ENCODE assay signal across 23 mouse cellular contexts in the genomic region with DNA sequence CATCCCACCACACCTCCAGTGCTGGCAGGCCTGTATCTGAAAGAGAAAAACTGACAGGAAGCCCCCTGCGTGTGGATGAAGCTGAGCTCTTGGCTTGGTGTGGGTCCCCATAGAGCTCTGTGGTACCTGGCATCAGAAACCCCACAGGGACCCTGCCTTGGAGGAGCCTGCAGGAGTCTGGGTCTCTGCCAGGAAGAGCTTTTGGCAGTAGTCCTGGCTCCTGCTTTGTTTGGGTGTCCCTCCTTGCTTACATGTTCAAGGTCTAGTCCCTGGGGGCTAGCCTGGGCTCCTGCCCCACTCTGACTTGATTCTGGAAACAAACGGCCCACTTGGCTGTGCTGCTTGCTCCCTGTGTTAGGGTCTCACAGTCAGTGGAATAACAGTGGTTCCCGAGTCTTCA.
DNase-seq lines count a peak whose midpoint lies in the region; TF ChIP-seq lines count a peak whose summit lies in the region.
"Had no signal": no experiment of that assay in that cellular context is flagged by ENCODE, and none has a peak within 500 bp of the region (broad histone marks: within the 10 kb centered on the region; RNA-seq: fewer than 3 reads in every experiment).

No protein-coding gene starts in this region.

- intact Hi-C loops in heart, adult 2 months (cut with DNase I) = loop anchor here (10.0 kb wide), 1 partner anchor 1017 kb away; a partner anchor contains a TSS

- no peaks in the 10 kb centered on the region for H3K9me3 ChIP-seq in heart, embryonic 10.5 days
- no peaks in the 10 kb centered on the region for H3K9me3 ChIP-seq in limb, embryonic 10.5 days (replicated peaks)
- H3K9me3 ChIP-seq: G1E; intestine, embryonic 15.5 days; limb, embryonic 13.5 days; lung, embryonic 15.5 days; midbrain, embryonic 10.5 days; midbrain, embryonic 15.5 days had no signal

- no peak for TF ChIP-seq POLR2A in heart, adult 2 months (IDR thresholded peaks at IDR 0.05; ENCODE audit: insufficient read depth, low read depth, low read length)

- no peaks in the 10 kb centered on the region for H3K27me3 ChIP-seq in heart, adult 2 months (ENCODE audit: control insufficient read depth, insufficient read depth, low read length)
- H3K27me3 ChIP-seq in heart, embryonic 10.5 days (ENCODE audit: insufficient read depth, poor library complexity, severe bottlenecking) = no peaks in the 10 kb centered on the region
- H3K27me3 ChIP-seq in limb, embryonic 10.5 days (ENCODE audit: low read depth, poor library complexity, severe bottlenecking) = no peaks in the 10 kb centered on the region
- H3K27me3 ChIP-seq: intestine, embryonic 15.5 days; limb, embryonic 13.5 days; lung, embryonic 15.5 days; midbrain, embryonic 15.5 days had no signal

- no peak overlapping the region for H3K9ac ChIP-seq in heart, adult 2 months (ENCODE audit: low read depth, low read length)
- H3K9ac ChIP-seq: intestine, embryonic 15.5 days; limb, embryonic 13.5 days; lung, embryonic 15.5 days; midbrain, embryonic 15.5 days had no signal

- H3K79me2 ChIP-seq in heart, adult 2 months (replicated peaks; ENCODE audit: control insufficient read depth, insufficient read depth, low read length) = no peaks in the 10 kb centered on the region

- H3K36me3 ChIP-seq in heart, adult 2 months (ENCODE audit: control insufficient read depth, insufficient read depth, low read length) = no peaks in the 10 kb centered on the region
- H3K36me3 ChIP-seq in heart, embryonic 10.5 days = no peaks in the 10 kb centered on the region
- H3K36me3 ChIP-seq in limb, embryonic 10.5 days = no peaks in the 10 kb centered on the region
- H3K36me3 ChIP-seq: G1E; intestine, embryonic 15.5 days; limb, embryonic 13.5 days; lung, embryonic 15.5 days; midbrain, embryonic 10.5 days; midbrain, embryonic 15.5 days had no signal

- TF ChIP-seq EP300 in heart, adult 2 months (IDR thresholded peaks at IDR 0.05; ENCODE audit: insufficient read depth, low read depth, low read length) = no peak

- WGBS in heart, adult 2 months = 45% methylated on average over 3 of the region's 3 CpGs
- 66% methylated on average over 3 of the region's 3 CpGs for WGBS in heart, embryonic 10.5 days
- WGBS in limb, embryonic 10.5 days = 81% methylated on average over 3 of the region's 3 CpGs

- no peak for TF ChIP-seq CTCF in heart, adult 2 months (IDR thresholded peaks at IDR 0.05)

- H3K4me3 ChIP-seq in heart, adult 2 months = no peak overlapping the region
- H3K4me3 ChIP-seq in heart, embryonic 10.5 days = no peak overlapping the region
- no peak overlapping the region for H3K4me3 ChIP-seq in limb, embryonic 10.5 days
- H3K4me3 ChIP-seq: erythroblast, embryonic 14.5 days; intestine, embryonic 15.5 days; limb, embryonic 13.5 days; lung, embryonic 15.5 days; midbrain, embryonic 10.5 days; midbrain, embryonic 15.5 days had no signal

- no peak overlapping the region for H3K27ac ChIP-seq in heart, adult 2 months
- H3K27ac ChIP-seq in heart, embryonic 10.5 days = no peak overlapping the region
- H3K27ac ChIP-seq in limb, embryonic 10.5 days = no peak overlapping the region
- H3K27ac ChIP-seq: intestine, embryonic 15.5 days; lung, embryonic 15.5 days; midbrain, embryonic 10.5 days; midbrain, embryonic 15.5 days; stomach, postnatal 0 days had no signal

- DNase-seq in cerebellum, postnatal 10 days = peak; percentile 22 to 46
- DNase-seq in cerebellum, adult 11-12 months = no peak
- peak; percentile 25 to 28 for DNase-seq in heart, adult 2 months
- DNase-seq in heart, embryonic 10.5 days (ENCODE audit: low spot score) = no peak
- peak; percentile 15 for DNase-seq in right cerebral cortex, postnatal 4 days
- DNase-seq in right cerebral cortex, postnatal 36 days (ENCODE audit: low spot score in 2 of 2) = no peak
- no peak for DNase-seq in limb, embryonic 10.5 days (ENCODE audit: low spot score)
- DNase-seq: cerebellum, adult 18-20 months; gastrocnemius, postnatal 25 days; kidney, adult 9 months; kidney, postnatal 14 days; layer of hippocampus, adult 9-11 months; right cerebral cortex, postnatal 25 days; thymus, adult 18-20 months; thymus, postnatal 25 days had no signal

- no peaks in the 10 kb centered on the region; the same call in 1 of the 2 replicates for H3K4me1 ChIP-seq in heart, adult 2 months (ENCODE audit: control insufficient read depth, insufficient read depth, low read length)
- H3K4me1 ChIP-seq in heart, embryonic 10.5 days = peaks cover 22% of the 10 kb centered on the region
- H3K4me1 ChIP-seq in limb, embryonic 10.5 days = peaks cover 14% of the 10 kb centered on the region; the same call in 1 of the 2 replicates
- H3K4me1 ChIP-seq: intestine, embryonic 15.5 days; lung, embryonic 15.5 days; midbrain, embryonic 10.5 days had no signal

Comparison
In these comparisons a context has a peak if more than half of its experiments do, and no peak if none do; other contexts are left out.
1. DNase-seq: peak in cerebellum, postnatal 10 days (2 of 2), heart, adult 2 months (2 of 2) and right cerebral cortex, postnatal 4 days (single experiment); none in cerebellum, adult 11-12 months (single experiment), heart, embryonic 10.5 days (single experiment), right cerebral cortex, postnatal 36 days (0 of 2) and limb, embryonic 10.5 days (single experiment).